Mouse (Mus musculus) B cell, adult 2 months (primary cell): Measurements from ENCODE around the gene Tjp2.
"Not testable (repeated sequence)": the region's sequence is repeated elsewhere in the genome, so short reads cannot be mapped to it uniquely, and the experiment has no call there.

Source experiments
- DNase-seq, 2 experiments: peaks; one replicate each; pipeline ENCODE4 v3.0.0; 2022

Tjp2 gene

DNA sequence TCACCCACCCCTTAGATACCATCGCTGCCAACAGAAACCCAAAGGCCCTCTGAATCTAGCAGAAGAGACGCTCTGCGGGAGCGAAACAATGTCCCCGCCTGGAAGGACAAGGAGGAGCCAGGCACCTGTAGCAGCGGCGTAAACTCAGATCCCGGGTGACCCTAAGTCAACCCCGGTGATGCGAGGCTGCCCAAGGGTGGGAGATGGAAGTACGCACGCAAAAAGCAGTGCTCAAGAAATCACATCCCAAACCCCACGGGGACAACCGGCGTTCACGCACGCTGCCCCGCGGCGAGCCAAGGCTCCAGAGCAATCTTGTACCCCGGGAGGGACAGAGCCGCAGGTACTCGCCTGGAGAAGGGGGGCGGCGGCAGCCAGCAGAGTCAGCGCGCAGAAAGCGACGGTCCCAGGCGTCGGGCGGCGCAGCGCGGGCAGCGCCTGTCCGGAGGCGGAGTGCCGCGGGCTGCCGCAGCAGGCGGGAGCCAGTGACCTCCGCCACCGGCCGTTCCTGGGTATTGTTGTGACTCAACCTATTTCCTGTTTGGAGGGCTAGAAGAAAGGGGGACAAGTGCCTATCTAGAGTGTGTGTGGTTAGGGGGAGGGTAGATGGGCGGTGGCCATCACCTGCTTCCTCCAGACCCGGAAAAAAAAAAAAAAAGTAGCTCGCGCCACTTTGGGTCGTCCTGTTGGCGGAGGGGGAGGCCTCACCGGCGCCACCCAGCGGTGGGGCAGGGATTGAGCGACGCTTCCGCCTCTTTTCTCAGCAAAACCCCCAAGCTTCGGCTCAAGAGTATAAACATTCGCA is at the start of gene Tjp2:
TSS of gene Tjp2 (minus strand) at position 531 of the 805 bp plus-strand sequence.
- DNase-seq = peak; percentile 59 to 65

DNA sequence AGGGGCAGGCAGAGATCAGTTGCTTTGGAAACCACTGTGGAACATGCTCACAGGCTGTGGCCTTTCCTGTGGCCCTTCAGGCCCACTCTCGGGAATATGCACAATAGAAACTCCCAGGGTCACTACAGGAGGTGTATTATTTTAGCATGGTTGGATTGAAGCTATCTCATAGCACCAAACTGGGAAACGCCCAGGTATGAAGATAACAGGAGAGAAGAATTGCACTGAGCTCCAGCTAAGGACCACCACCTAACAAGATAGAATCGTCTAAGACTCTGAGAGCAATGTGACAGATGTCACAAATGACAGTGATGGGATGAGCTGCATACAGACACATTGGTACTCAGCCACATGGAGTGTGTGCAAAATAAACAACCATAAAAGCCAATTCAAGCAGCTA is 49.5 kb upstream of the Tjp2 start:
- DNase-seq = no peak

DNA sequence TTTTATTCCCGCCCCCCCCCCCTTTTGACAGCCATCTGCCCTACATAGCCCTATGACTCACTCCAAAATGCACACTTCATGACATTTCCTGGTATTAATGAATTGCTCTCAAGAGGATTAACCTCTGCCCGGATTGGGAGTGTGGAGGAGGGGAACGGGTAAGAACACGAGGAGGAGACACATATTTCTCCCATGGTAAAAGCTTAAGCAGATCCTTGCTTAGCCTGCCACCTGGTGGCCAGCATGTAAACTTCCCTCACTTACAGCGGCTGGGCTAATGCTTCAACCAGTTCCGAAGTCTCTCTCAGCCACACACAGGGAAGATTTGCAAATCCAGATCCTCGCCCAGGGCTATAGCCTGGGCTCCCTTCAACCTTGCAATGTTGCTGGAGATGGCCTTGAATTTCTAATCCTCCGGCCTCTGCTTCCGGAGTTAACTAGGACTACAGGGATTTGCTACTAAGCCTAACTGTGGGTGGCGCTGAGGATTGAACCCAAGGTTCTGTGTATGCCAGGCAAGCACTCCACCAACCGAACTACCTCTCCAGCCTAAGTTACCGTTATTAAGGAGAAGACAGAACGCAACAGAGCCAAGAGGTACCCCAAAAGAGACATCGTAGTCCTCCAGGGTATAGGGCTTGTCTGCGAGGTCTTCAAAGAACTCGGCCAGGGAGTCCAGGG is 47.1 kb upstream of the Tjp2 start:
- DNase-seq = peak; percentile 68 to 74

DNA sequence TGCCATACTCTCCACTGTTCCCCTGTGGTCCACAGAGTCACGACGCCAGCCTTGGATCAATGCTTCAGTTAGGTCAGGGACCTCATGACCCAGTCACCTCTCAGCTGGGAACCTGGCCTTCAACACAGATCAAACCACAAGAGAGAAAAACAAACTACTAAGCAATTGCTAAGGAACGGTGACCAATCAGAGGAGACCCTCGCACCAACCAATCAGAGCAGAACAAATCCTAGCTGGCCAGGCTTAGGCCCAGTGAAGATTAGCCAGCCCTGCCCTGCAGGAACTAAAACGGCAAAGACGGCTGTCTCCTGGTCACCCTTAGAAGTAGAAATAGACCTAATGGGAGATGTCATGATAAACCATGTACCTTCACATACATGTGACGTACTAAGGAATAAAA is 46.5 kb upstream of the Tjp2 start:
- DNase-seq = no peak

DNA sequence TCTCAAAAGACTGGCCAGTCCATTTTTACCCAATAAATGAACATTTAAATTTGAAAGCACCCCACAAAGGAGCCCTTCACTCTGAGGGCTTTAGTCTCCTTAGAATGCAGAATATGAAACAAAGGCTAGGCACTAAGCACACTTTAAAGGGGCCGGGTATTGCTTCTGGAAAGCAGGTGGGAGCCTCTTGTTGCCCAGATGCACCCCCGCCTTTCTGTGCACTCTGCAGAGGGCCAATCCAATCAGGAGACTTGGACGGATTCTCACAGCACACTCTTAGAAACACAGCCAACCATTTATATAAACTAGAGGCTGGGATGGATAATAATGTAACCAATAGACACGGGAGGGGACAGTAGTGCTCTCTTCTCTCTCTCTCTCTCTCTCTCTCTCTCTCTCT is 43.7 kb upstream of the Tjp2 start:
- DNase-seq = no peak

DNA sequence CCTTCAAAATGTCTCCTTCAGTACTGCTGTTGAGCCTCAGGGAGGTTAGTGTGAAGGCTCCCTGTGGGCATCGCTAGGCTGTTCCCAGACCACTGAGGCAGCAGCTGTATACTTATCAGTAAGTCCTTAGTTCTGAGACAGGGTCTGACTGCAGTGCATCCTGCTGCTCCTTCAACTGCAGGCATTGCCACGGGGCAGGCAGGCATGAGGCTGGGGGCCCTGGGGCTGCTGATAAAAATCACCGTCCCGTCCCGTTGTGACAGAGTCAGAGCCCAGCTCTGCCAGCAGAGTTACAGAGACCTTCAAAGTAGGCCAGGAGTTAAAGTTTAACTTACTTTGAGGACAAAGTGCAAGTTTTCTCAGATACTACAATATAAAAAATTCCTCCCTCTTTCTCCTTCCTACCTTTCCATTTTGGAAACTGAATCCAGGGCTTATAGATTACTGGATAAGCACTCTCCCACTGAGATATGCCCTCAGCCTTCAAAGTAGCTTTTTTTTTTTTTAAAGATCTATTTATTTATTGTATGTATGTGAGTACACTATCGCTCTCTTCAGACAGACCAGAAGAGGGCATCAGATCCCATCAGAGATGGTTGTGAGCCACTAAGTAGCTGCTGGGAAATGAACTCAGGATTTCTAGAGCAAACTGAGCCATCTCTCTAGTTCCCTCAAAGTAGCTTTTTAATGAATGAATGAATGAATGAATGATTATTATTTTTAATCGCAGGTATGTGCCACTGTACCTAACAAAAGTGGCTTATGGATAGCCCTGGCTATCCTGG is 41.4 kb upstream of the Tjp2 start:
- DNase-seq = no peak

DNA sequence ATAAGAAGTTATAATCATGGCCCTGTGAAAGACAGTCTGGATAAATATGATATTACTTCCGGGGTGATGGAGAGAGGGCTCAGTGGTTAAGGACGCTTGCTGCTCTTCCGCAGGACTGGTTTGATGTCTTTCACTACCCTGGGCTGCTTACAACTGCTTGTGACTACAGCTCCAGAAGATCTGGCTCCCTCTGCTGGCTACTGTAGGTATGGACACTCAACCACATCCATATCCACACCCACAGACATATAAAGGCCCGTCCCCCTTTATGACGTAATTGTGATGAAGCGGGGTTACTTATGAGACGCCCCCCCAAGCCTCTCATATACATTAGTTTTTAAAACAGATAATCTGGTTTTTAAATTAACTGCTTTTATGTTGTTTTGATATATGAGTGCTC is 40.2 kb upstream of the Tjp2 start:
- peak; percentile 80 to 83 for DNase-seq

DNA sequence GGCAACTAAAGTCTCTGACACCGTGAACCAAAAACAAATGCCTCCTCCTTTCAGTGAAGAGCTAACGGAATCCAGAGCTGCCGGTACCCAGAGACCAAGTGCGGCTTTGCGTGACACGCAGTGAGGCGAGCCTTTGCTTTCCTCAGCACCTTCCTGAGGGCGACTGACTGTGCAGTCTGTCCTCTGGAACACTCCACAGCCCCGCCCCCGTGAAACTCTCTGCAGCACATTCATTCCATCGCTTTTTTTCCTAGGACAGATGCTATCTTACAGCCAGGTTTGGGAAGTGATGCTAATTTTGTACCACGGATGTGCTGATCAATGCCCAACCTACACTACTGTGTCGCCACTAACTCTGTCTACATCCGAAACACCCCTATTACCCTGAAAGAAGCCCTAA is 37.9 kb upstream of the Tjp2 start:
- DNase-seq = no peak

DNA sequence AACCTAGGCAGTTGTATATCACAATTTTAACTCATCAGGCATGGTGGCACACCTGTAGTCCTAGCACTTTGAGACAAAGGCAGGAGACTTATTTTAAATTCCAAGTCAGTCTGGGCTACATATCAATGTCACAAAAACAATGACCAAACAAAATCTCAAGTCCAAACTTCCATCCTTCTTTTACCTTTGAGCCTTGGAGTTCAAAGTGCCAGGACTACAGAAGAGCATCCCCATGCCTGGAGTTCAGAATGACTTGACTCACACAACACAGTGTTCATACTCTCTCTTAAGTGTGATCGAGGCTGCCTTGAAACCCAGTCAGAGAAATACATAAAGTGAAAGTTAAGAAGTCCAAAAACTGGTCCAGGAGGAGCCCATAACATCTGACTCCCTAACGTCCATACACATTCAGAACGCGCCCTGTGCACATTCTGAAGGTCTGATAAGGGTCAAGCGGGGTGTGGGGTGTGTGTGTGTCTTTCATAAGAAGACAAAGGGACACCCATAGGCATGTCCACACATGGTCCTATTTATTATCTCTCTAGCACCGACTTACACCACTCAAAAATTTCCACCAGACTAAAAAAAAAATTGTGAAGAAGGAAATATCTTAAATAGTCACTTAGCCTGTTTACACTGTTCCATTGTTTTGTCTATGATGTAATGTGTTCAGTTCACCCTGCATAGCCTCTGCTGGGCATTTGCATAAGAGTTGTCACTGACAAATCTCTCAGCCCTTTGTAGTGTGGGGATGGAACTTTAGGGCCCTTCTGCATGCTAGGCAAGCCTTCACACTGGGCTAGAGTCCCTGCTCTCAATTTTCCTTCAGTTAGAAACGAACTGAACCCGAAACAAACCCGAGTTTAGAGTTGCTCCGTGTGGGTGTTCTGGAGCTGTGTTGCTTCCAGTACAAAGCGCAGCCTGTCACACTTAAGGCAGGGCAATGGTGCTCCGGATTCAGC is 34.8 kb upstream of the Tjp2 start:
- no peak for DNase-seq

DNA sequence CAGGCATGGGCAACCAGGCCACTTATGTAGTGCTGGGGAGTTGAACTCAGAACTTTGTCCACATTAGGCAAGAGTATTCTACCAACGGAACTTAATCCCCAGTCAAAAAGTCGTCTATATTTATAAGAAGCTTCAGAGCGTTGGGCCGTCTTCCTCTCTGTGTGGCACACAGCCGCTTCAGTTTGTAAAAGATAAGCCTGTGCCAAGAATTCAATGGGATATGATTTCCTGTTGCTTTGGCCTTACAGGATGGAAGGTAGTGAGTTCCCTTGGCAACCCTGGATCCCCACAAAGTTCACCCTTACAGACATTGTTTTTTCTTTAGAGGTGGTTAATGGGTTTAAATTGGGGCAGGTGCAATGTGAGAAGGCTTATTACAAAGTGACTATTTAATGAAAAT is 33.5 kb upstream of the Tjp2 start:
- no peak for DNase-seq

DNA sequence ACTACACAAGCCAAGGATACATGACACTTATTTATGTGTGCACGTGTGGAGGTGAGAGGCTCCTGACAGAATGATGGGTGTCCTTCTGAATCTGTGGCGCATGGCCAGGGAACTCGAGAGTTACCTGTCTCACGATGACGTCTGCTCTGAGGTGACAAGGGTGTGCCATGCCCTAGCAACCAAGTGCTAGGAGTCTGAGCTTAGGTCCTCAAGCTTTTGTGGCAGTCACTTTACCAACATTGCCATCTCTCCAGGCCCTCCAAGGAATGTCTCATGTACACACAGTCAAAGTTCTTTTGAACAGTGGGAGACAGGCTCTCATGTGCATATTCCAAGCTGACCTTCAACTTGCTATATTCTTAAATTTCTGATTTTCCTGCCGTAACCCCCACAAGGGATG is 33.1 kb upstream of the Tjp2 start:
- DNase-seq = no peak

DNA sequence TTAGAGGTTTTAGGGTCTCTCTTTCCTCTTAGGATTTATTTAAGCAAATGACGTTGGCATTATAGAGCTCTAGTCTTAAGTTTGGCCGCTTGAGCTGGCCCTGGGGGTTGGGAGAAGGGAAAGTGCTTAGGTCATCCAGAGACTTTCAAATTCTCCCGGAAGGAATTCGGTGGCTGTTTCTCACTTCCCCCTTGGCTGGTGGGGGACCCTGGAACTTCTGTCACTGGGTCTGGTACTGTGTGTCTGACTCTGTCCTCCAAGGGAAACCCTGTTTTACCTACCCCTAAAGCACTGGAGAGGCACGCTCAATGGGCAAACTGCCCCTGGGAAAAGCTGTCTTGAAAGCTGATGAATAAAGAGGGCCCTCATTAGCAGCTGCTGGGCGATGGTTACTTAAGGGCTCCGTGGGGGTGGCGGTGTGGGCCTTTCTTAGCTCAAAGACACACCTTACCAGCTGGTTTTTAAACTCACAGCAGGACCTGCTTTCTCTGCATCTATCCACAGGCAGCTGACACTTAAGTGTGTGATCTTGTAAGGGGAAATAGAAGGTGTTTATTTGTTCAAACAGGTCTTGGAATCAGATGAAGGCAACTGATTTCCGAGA is 28.9 kb upstream of the Tjp2 start:
- DNase-seq = no peak

DNA sequence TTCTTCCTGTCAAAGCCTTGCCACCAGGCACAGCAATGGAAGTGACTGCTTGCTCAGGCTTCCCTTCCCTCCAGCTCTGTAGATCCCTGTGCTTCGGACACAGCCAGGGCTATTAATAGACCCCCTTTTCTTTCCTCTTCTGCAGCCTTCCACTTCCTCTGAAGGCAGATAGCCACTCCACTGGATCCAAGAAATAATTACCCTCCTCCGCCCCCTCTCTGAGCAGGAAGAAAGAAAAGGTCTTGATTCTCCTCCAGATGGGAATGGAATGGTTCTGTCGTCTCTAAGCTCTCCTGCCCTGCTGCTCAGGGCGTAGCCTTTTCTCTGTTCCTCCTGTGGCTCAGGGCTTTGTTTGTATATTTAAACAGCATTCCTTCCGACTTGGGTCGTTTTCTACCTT is 27.0 kb upstream of the Tjp2 start:
- no peak for DNase-seq

DNA sequence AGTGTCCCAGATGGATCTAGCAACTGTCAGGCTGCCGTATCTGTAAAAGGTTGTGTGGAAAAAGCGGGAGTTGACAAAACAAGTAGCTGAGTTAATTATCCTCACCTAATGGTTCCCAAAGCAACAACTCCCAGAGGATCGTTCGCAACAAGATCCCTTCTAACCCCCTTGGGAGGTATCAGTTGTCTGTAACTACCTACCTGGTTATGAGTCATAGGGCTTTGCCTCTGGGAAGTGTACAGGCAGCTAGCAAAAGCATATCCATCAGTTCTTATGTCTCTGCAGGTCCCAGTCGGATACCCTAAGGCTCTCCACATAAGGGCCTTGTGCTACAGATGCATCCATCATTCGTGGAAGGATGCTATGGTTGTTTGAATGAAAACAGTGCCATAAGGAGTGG is 18.5 kb upstream of the Tjp2 start:
- DNase-seq = no peak

DNA sequence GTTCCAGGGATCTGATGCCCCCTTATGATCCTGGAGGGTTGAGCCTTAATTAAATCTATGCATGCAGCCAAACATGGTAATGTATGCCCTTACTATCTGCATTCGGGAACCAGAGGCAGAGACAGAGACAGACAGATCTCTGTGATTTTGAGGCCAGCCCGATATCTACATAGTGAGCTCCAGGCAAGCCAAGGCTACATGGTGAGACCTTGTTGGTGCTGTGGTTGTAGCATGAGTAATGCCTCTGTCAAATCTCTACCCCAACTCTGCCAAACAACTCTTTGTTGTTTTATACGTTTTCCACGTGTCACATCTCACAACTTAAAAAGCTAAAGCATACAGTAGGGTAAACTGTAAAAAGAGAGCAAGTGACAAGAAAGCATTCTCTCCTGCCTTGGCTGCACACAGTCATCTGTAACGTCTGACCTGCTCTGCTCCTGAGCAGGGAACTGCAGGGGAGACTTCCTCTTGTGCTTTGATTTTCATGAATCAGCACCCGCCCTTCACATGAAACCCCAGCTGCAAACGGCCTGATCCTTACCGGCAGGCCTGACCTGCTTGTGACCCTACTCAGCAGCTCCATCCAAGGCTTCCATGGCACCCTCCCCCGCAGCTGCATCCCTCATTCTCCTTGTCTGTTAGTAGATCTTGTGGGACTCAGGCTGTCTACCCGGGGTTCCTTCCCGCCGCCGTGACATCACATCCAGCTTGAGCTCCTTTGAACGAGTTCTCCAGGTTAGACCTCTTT is 17.1 kb upstream of the Tjp2 start:
- no peak for DNase-seq

DNA sequence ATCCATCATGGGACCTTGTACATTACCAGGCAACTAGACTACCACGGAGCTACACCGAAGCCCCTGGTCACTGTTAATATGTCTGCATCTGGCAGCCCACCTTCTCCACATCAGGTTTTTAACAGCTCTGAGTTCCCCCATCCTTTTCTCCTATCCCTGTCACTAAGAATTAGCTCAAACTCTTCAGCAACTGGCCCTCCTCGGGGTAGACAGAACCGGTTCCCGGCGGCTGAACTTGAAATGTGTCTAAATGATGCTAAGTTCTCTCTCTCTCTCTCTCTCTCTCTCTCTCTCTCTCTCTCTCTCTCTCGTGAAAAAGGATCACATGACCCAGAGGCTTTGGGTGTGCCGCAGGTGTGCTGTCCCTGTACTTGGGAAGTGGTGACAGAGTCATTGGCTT is 16.4 kb upstream of the Tjp2 start:
- no peak for DNase-seq

DNA sequence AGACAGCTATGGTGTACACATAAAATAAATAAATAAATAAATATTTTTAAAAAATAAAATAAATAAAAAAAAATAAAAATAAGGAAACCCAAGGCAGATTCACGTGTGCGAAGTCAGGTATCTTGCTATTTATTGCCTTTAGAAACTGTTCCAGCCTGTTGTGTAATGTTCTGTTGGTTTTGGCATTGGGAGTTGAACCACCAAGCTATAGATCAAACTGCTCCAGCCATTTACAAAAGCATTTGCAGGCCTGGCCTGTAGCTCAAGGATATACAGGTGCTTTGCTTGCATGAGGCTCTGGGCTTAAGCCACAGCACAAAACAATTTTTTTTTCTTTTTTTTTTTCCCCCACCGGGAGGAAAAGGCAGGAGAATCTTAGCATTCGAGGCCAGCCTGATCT is 13.2 kb upstream of the Tjp2 start:
- DNase-seq = no peak

DNA sequence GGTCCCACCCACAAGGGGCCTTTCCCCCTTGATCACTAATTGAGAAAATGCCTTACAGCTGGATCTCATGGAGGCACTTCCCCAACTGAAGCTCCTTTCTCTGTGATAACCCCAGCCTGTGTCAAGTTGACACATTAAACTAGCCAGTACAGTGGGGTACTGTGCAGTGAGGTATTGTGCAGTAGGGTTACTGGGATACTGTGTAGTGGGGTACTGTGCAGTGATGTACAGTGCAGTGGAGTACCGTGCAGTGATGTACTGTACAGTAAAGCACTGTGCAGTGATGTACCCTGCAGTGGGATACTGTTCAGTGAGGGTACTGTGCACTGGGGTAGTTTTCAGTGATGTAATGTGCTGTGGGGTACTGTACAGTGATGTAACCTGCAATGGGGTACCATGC is 7.5 kb upstream of the Tjp2 start:
- not testable (repeated sequence) for DNase-seq

DNA sequence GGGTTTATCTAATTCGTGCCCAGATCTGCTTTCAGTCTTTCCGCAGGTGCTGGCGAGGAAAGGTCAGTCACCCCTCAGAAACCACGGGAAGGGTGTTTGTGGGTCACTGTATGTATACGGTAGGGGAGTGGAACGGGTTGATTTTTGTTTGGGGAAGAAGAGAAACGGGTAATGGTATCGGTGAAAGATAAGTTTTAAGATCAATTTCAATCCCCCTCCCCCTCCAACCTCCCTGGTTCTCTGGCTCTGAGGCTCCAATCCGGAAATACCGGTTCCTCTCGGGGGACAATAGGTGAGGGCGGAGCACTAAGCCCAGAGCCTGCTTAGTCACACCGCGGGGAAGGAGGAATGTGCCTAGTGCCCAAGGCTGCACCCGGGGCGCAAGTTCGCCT is 471 bp upstream of the Tjp2 start:
- DNase-seq = peak; percentile 34 to 36

DNA sequence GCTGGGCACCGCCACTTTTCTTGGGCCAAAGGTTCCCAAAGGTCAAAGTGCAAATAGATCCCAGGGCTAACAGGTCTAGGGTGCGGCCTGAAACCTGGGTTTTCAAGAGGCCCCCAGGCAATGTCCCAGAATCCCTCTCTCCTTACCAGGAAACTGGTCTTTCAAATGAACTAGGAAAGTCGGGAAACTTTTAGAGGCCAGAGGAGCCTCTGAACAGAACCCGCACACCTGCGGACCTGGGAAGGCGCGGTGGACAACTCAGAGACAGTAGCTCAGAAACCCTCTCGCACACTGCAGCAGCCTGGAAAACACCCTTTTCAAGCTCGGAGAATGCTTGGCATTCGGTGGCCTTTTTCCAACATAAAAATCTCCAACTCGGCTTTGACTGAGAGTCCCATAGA is 979 bp downstream of the Tjp2 start:
- DNase-seq = no peak

DNA sequence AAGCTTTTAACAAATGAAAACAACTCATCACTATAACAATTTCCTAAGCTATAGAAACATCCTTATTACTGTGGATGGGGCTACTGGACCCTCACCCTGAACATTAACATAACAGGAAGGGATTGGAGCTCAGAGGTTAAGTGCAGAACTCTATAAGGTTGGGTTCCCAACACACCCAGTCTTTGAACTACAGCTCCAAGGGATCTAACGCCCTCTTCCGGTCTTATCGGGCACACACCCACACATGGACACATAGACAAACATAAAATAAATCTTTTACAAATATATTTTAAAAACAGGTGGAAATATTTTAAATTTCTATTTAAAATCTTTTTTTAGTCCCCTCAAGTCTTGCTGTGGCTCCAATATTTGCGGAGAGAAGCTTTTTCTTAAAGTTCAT is 3.4 kb downstream of the Tjp2 start:
- DNase-seq = no peak
